Mouse (Mus musculus): ENCODE measurements at regions not wholly inside any gene's neighbourhood (a gene's known extent, or its start where the extent isn't known, plus 50 kb on each side); places are given as distances from the start of the nearest gene placed in this dataset.

- TF ChIP-seq POLR2AphosphoS2 (IDR thresholded peaks at IDR 0.05; ENCODE audit: insufficient read length, low read depth) = no peak
- TF ChIP-seq E2F4 (IDR thresholded peaks at IDR 0.05; ENCODE audit: insufficient read depth) = no peak
- no peak for TF ChIP-seq POLR2A (IDR thresholded peaks at IDR 0.05; ENCODE audit: insufficient read length, low read depth)
These were observed 227.2 kb upstream of the Foxq1 start for GRCm38 (mm10) chr13:31328756-31329155.

Measured in myocyte (in vitro differentiated cells).